Comparison of ENCODE assay signal across 8 mouse cellular contexts in the genomic region with DNA sequence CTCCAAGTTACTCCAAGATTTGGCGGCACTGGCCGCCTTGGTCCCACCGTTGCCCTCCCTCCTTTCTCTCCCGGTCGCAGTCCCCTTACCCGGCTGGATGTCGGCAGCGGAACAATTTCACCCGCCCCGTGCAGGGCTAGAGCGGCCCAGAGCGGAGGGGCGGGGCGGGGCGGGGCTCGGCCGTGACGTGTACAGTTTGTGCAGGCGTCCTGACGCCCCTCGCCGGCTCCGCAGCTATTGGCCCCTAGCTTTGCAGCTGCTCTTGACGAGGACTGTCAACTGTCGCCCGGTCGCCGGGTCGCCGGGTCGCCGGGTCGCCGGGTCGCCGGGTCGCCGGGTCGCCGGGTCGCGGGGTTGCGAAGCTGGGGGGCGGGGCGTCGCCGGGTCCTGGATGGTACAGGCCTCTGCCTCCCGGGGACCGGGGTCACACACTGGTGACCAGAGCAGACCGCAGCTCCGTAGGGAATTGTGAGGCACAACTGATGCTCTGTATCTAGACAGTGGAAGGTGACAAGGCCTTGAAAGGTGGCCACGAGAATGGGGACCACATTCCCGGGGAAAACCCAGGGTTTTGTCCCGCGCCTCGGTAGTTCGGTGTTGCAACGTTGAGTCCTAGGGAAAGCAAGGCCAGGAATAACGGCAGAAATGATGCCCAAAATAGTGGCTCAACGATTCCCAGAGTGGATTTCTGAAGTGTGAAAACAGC. TPM values are rescaled to one million over a fixed set of nuclear protein-coding genes. Genes with fewer than 3 reads are reported as not detected.
A peak's percentile ranks its signal among the peaks of the same experiment; 100 is the strongest.
DNase-seq lines count a peak whose midpoint lies in the region; ATAC-seq lines count a peak whose summit lies in the region.

A gene (minus strand): TSS at position 311 of the 706 bp plus-strand sequence.

- ATAC-seq in intestine, embryonic 15.5 days, result peak; percentile 90
- peak; percentile 85 for ATAC-seq in megakaryocyte-erythroid progenitor cell, adult 5-6 weeks (replicated peaks; ENCODE audit: low FRiP score, low TSS enrichment, poor library complexity, severe bottlenecking)

- H3K4me3 ChIP-seq in intestine, embryonic 15.5 days (replicated peaks), result peak within 1 kb of the TSS; percentile 61

- peak within 1 kb of the TSS; percentile 33 for H3K27ac ChIP-seq in intestine, embryonic 15.5 days

- peak; percentile 76 to 79 for DNase-seq in adrenal gland, adult 18-20 months (ENCODE audit: low spot score in 2 of 2)
- DNase-seq in embryo, embryonic 11 days, result peak; percentile 93
- peak; percentile 79 to 80 for DNase-seq in gastrocnemius, postnatal 36 days
- peak; percentile 65 to 84 for DNase-seq in left cerebral cortex, postnatal 14 days (ENCODE audit: low spot score in 2 of 2)
- DNase-seq in right cerebral cortex, postnatal 14 days, result peak; percentile 82
- DNase-seq in urinary bladder, postnatal 25 days (ENCODE audit: low spot score), result peak; percentile 70

- H3K4me2 ChIP-seq in intestine, embryonic 15.5 days (replicated peaks), result peak within 1 kb of the TSS; percentile 78

- peaks cover 9% of the 10 kb centered on the region for H3K4me1 ChIP-seq in intestine, embryonic 15.5 days (replicated peaks)

- intact Hi-C loops in gastrocnemius, postnatal 36 days (cut with DNase I), result loop anchor here (1.0 to 5.0 kb wide), 2 partner anchors 48 to 112 kb away; a partner anchor contains a TSS
- intact Hi-C loops in left cerebral cortex, postnatal 14 days (cut with DNase I), result loop anchor here (2.0 to 5.0 kb wide), 2 partner anchors 47 to 107 kb away; a partner anchor contains a TSS

- H3K36me3 ChIP-seq in intestine, embryonic 15.5 days, result no peaks in the 10 kb centered on the region

- peak within 1 kb of the TSS; percentile 57 for H3K9ac ChIP-seq in intestine, embryonic 15.5 days

- no peaks in the 10 kb centered on the region for H3K9me3 ChIP-seq in intestine, embryonic 15.5 days

- under 1% methylated on average over 60 of the region's 60 CpGs for WGBS in intestine, embryonic 15.5 days

- no peaks in the 10 kb centered on the region for H3K27me3 ChIP-seq in intestine, embryonic 15.5 days (replicated peaks)

RNA-seq across cellular contexts. Expression of the gene that starts here (rescaled TPM):
- total RNA-seq in adrenal gland, adult 18-20 months (2021), result 10 to 100 TPM; 29.4 to 37.6 TPM
- 10 to 100 TPM; 19.4 to 20.3 TPM for total RNA-seq in gastrocnemius, postnatal 36 days (2021)
- 11.9 and 12.1 TPM in 2 replicates for polyA plus RNA-seq in intestine, embryonic 15.5 days (2015; fragmentation: Nextera tagmentation; extraction: Ambion mirVana)
- total RNA-seq in left cerebral cortex, postnatal 14 days (2021), result 10 to 100 TPM; 11.2 to 11.8 TPM
- 7.0 and 7.8 TPM in 2 replicates for total RNA-seq in megakaryocyte-erythroid progenitor cell, adult 5-6 weeks (2014; fragmentation: Nextera tagmentation)
- total RNA-seq in megakaryocyte-erythroid progenitor cell, adult 5-6 weeks (2017), result 4.6 and 5.1 TPM in 2 replicates

Comparison
In these comparisons a context has a peak if more than half of its experiments do, and no peak if none do; other contexts are left out.
1. Peak in every context shown above with its lines: DNase-seq, ATAC-seq, H3K4me3 ChIP-seq and H3K27ac ChIP-seq.